Mouse (Mus musculus): ENCODE measurements around the gene Mrpl12.

DNA sequence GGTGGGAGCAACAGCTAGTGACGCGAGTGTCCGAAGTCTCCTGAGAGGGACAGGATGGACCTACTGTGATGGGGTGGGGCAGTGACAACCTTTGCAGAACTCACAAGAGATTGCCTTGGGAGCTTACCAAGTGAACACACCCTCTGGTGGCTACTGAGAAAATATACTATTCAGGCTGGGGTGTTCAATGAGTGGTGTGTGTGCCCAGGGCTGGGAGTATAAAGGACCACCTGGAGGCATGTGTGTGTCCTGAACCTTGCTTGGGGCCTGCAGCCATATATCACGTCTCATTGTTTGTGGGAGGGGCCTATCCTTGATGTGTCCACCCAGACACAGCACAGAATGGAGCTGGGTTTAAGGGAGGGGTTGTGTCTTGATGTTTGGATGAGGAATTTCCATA lies 4.1 kb downstream of the Mrpl12 start:
- no peak for TF ChIP-seq CTCF (IDR thresholded peaks at IDR 0.05; ENCODE audit: borderline replicate concordance, insufficient read depth, low read depth, low read length)
- no peak for TF ChIP-seq POLR2A (IDR thresholded peaks at IDR 0.05; ENCODE audit: borderline replicate concordance, insufficient read depth, low read length)

Data from cerebellum, adult 2 months (tissue).